Mouse (Mus musculus) hindbrain, embryonic 10.5 days (tissue): ENCODE results near the gene Sprr2k. TPM values are rescaled to one million over a fixed set of nuclear protein-coding genes. Genes with fewer than 3 reads are reported as not detected.

Experiments used
- polyA plus RNA-seq: library from polyadenylated mRNA; unstranded; fragments of >200 nt; fragmentation: Nextera tagmentation; extraction: Ambion mirVana; gene quantifications from 2 replicates; pipeline ENCODE4 v1.2.1, GENCODE M21; 2016

The Sprr2k gene
- polyA plus RNA-seq, 1 experiment from 2014 or later, result not detected

Other genes with a start within 250 kb of the Sprr2k start
- not detected in 2 replicates for gene Sprr2a1, start 216.8 kb upstream of the Sprr2k start, polyA plus RNA-seq
- gene Sprr2a2, start 216.7 kb upstream of the Sprr2k start, polyA plus RNA-seq, result not detected in 2 replicates
- gene Sprr2a3, start 147.2 kb upstream of the Sprr2k start, polyA plus RNA-seq, result not detected in 2 replicates
- gene Sprr2b, start 116.0 kb upstream of the Sprr2k start, polyA plus RNA-seq, result not detected in 2 replicates
- not detected in 2 replicates for gene Sprr2d, start 93.4 kb upstream of the Sprr2k start, polyA plus RNA-seq
- not detected in 2 replicates for gene Sprr2e, start 80.4 kb upstream of the Sprr2k start, polyA plus RNA-seq
- gene Sprr2f, start 67.4 kb upstream of the Sprr2k start, polyA plus RNA-seq, result not detected in 2 replicates
- not detected in 2 replicates for gene Sprr2h, start 46.9 kb upstream of the Sprr2k start, polyA plus RNA-seq
- not detected in 2 replicates for gene Sprr2i, start 24.6 kb upstream of the Sprr2k start, polyA plus RNA-seq
- gene Sprr2j-ps, start 14.5 kb upstream of the Sprr2k start, polyA plus RNA-seq, result not detected in 2 replicates
- gene Gm9774, start 3.2 kb upstream of the Sprr2k start, polyA plus RNA-seq, result 8.3 and 9.8 TPM in 2 replicates
- gene Sprr1b, start 6.2 kb downstream of the Sprr2k start, polyA plus RNA-seq, result not detected in 2 replicates
- gene Sprr3, start 26.1 kb downstream of the Sprr2k start, polyA plus RNA-seq, result not detected in 2 replicates
- gene Sprr1a, start 53.3 kb downstream of the Sprr2k start, polyA plus RNA-seq, result not detected in 2 replicates
- not detected in 2 replicates for gene Sprr4, start 67.9 kb downstream of the Sprr2k start, polyA plus RNA-seq
- not detected in 2 replicates for gene 2310046K23Rik, start 101.9 kb downstream of the Sprr2k start, polyA plus RNA-seq
- gene Ivl, start 141.2 kb downstream of the Sprr2k start, polyA plus RNA-seq, result not detected in 2 replicates
- not detected in 2 replicates for gene Smcp, start 156.4 kb downstream of the Sprr2k start, polyA plus RNA-seq
- gene 2210017I01Rik, start 174.9 kb downstream of the Sprr2k start, polyA plus RNA-seq, result not detected in 2 replicates
- not detected in 2 replicates for gene Lce6a, start 189.1 kb downstream of the Sprr2k start, polyA plus RNA-seq
- not detected in 2 replicates for gene Lce1a1, start 215.7 kb downstream of the Sprr2k start, polyA plus RNA-seq
- not detected in 2 replicates for gene Lce1b, start 224.3 kb downstream of the Sprr2k start, polyA plus RNA-seq
- not detected in 2 replicates for gene Lce1a2, start 237.7 kb downstream of the Sprr2k start, polyA plus RNA-seq
- not detected in 2 replicates for gene Lce1c, start 246.7 kb downstream of the Sprr2k start, polyA plus RNA-seq